Mouse (Mus musculus): ENCODE measurements around the gene Rpgrip1. TPM values are rescaled to one million over a fixed set of nuclear protein-coding genes. Genes with fewer than 3 reads are reported as not detected.

Gene Rpgrip1
- polyA plus RNA-seq, 1 experiment: 0.86 TPM

- Histone ChIP-seq H3K36me3 (ENCODE audit: control insufficient read depth, insufficient read depth, low read length) (no peaks in the 10 kb centered on the region), H3K4me1 (ENCODE audit: control insufficient read depth, insufficient read depth, insufficient read length, low read length) (peaks cover 2% of the 10 kb centered on the region; the same call in 1 of the 2 replicates), H3K4me3 (ENCODE audit: low read depth, low read length) (no peak overlapping the region), H3K27me3 (ENCODE audit: control insufficient read depth, insufficient read depth, low read length) (no peaks in the 10 kb centered on the region), H3K27ac (ENCODE audit: insufficient read depth, low read depth, low read length) (no peak overlapping the region)
- 49% methylated on average over 7 of the region's 7 CpGs for WGBS
- no peak for TF ChIP-seq POLR2A (IDR thresholded peaks at IDR 0.05; ENCODE audit: low read depth, low read length)
- TF ChIP-seq CTCF (IDR thresholded peaks at IDR 0.05; ENCODE audit: extremely low read depth, insufficient read length, insufficient replicate concordance, low read depth, low read length): no peak
Measured at GRCm38 (mm10) chr14:52120169-52120568, 9.7 kb downstream of the Rpgrip1 start.

DNA sequence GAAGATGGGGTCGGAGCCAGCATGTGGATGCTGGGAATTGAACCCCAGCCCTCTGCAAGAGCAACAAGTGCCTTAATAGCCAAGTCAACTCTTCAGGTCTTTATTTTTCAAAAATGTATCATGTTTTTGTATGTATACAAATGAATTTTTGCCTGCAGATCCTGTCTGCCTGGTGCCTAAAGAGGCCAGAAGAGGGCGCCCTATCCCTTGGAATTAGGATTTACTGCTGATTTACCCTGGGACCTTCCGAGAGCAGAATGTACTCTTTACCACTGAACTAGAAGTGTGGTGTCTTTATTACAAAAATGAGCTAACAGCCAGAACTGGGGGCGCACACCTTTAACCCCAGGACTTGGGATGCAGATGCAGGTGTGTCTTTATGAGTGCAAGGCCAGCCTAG lies 13.4 kb downstream of the Rpgrip1 start:
- Histone ChIP-seq H3K4me1 (ENCODE audit: control insufficient read depth, insufficient read depth, insufficient read length, low read length) (peaks cover 2% of the 10 kb centered on the region; the same call in 1 of the 2 replicates), H3K27me3 (ENCODE audit: control insufficient read depth, insufficient read depth, low read length) (no peaks in the 10 kb centered on the region), H3K36me3 (ENCODE audit: control insufficient read depth, insufficient read depth, low read length) (no peaks in the 10 kb centered on the region), H3K27ac (ENCODE audit: insufficient read depth, low read depth, low read length) (no peak overlapping the region), H3K4me3 (ENCODE audit: low read depth, low read length) (no peak overlapping the region)
- 22% methylated on average over 4 of the region's 4 CpGs for WGBS
- TF ChIP-seq POLR2A (IDR thresholded peaks at IDR 0.05; ENCODE audit: low read depth, low read length): no peak
- peak; percentile 73; the same call in 1 of the 2 replicates for TF ChIP-seq CTCF (IDR thresholded peaks at IDR 0.05; ENCODE audit: extremely low read depth, insufficient read length, insufficient replicate concordance, low read depth, low read length)

DNA sequence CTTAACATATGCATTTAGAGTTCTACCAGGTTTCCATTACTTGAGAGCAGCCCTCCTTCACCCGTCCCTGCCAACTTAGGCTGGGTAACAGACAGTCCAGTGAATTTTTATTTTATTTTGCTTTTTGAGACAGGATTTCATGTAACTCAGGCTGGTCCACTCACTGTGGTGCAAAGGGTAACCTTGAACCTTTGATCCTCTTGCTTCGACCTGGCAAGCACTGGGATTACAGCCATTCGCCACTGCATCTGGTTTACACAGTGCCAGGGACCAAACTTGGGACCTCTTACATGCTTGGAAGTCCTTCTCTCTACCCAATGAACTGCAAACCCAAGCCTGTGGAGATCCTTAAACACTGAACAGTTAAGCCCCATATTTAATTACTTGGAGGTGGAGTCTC lies 14.1 kb downstream of the Rpgrip1 start:
- no peaks in the 10 kb centered on the region for H3K27me3 ChIP-seq (ENCODE audit: control insufficient read depth, insufficient read depth, low read length)
- no peaks in the 10 kb centered on the region for H3K36me3 ChIP-seq (ENCODE audit: control insufficient read depth, insufficient read depth, low read length)
- no peaks in the 10 kb centered on the region for H3K4me1 ChIP-seq (ENCODE audit: control insufficient read depth, insufficient read depth, insufficient read length, low read length)
- TF ChIP-seq CTCF (IDR thresholded peaks at IDR 0.05; ENCODE audit: extremely low read depth, insufficient read length, insufficient replicate concordance, low read depth, low read length) (no peak), POLR2A (IDR thresholded peaks at IDR 0.05; ENCODE audit: low read depth, low read length) (no peak)
- H3K27ac ChIP-seq (ENCODE audit: insufficient read depth, low read depth, low read length): no peak overlapping the region
- H3K4me3 ChIP-seq (ENCODE audit: low read depth, low read length): no peak overlapping the region
- WGBS: 86% methylated on average over 3 of the region's 3 CpGs

DNA sequence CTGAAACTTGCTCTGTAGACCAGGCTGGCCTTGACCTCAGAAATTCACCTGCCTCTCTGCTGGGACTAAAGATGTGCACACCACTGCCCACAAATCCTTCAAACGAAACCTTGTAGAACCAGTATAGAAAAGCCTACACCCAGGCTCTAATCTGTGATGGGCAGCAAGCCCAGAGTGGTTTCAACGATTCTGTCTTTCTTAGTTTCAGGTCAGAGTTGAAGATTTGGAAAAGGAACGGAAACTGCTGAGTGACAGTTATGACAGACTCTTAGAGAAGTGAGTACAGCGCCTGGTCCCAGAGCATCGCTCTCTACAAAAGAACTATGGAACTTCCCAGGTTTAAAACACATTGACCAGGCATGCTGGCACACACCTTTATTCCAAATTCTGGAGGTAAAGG lies 23.1 kb downstream of the Rpgrip1 start:
- WGBS: 51% methylated on average over 5 of the region's 5 CpGs
- no peak overlapping the region for H3K27ac ChIP-seq (ENCODE audit: insufficient read depth, low read depth, low read length)
- H3K27me3 ChIP-seq (ENCODE audit: control insufficient read depth, insufficient read depth, low read length): no peaks in the 10 kb centered on the region
- TF ChIP-seq CTCF (IDR thresholded peaks at IDR 0.05; ENCODE audit: extremely low read depth, insufficient read length, insufficient replicate concordance, low read depth, low read length): no peak
- TF ChIP-seq POLR2A (IDR thresholded peaks at IDR 0.05; ENCODE audit: low read depth, low read length): no peak
- H3K4me1 ChIP-seq (ENCODE audit: control insufficient read depth, insufficient read depth, insufficient read length, low read length): no peaks in the 10 kb centered on the region
- H3K4me3 ChIP-seq (ENCODE audit: low read depth, low read length): no peak overlapping the region
- no peaks in the 10 kb centered on the region for H3K36me3 ChIP-seq (ENCODE audit: control insufficient read depth, insufficient read depth, low read length)

GRCm38 (mm10) chr14:52140577-52141444 lies 30.3 kb downstream of the Rpgrip1 start:
- no peaks in the 10 kb centered on the region for H3K36me3 ChIP-seq (ENCODE audit: control insufficient read depth, insufficient read depth, low read length)
- peak overlapping the region; percentile 50 for H3K4me3 ChIP-seq (ENCODE audit: low read depth, low read length)
- no peaks in the 10 kb centered on the region for H3K27me3 ChIP-seq (ENCODE audit: control insufficient read depth, insufficient read depth, low read length)
- H3K27ac ChIP-seq (ENCODE audit: insufficient read depth, low read depth, low read length): 0 out of 2 replicates have a peak overlapping the region, but pooled peaks have one; percentile 16
- WGBS: 38% methylated on average over 19 of the region's 19 CpGs
- H3K4me1 ChIP-seq (ENCODE audit: control insufficient read depth, insufficient read depth, insufficient read length, low read length): peaks cover 4% of the 10 kb centered on the region; the same call in 1 of the 2 replicates
- TF ChIP-seq CTCF (IDR thresholded peaks at IDR 0.05; ENCODE audit: extremely low read depth, insufficient read length, insufficient replicate concordance, low read depth, low read length) (no peak), POLR2A (IDR thresholded peaks at IDR 0.05; ENCODE audit: low read depth, low read length) (no peak)

GRCm38 (mm10) chr14:52141445-52142127 lies 31.1 kb downstream of the Rpgrip1 start:
- WGBS: 40% methylated on average over 16 of the region's 16 CpGs
- H3K4me1 ChIP-seq (ENCODE audit: control insufficient read depth, insufficient read depth, insufficient read length, low read length): peaks cover 4% of the 10 kb centered on the region; the same call in 1 of the 2 replicates
- H3K36me3 ChIP-seq (ENCODE audit: control insufficient read depth, insufficient read depth, low read length): no peaks in the 10 kb centered on the region
- H3K27ac ChIP-seq (ENCODE audit: insufficient read depth, low read depth, low read length): no peak overlapping the region
- peak overlapping the region; percentile 50 for H3K4me3 ChIP-seq (ENCODE audit: low read depth, low read length)
- no peaks in the 10 kb centered on the region for H3K27me3 ChIP-seq (ENCODE audit: control insufficient read depth, insufficient read depth, low read length)
- TF ChIP-seq POLR2A (IDR thresholded peaks at IDR 0.05; ENCODE audit: low read depth, low read length) (no peak), CTCF (IDR thresholded peaks at IDR 0.05; ENCODE audit: extremely low read depth, insufficient read length, insufficient replicate concordance, low read depth, low read length) (no peak)

GRCm38 (mm10) chr14:52144165-52144564 lies 33.7 kb downstream of the Rpgrip1 start:
- Histone ChIP-seq H3K4me3 (ENCODE audit: low read depth, low read length) (no peak overlapping the region), H3K27me3 (ENCODE audit: control insufficient read depth, insufficient read depth, low read length) (no peaks in the 10 kb centered on the region), H3K27ac (ENCODE audit: insufficient read depth, low read depth, low read length) (no peak overlapping the region), H3K4me1 (ENCODE audit: control insufficient read depth, insufficient read depth, insufficient read length, low read length) (peaks cover 4% of the 10 kb centered on the region; the same call in 1 of the 2 replicates), H3K36me3 (ENCODE audit: control insufficient read depth, insufficient read depth, low read length) (no peaks in the 10 kb centered on the region)
- TF ChIP-seq CTCF (IDR thresholded peaks at IDR 0.05; ENCODE audit: extremely low read depth, insufficient read length, insufficient replicate concordance, low read depth, low read length) (no peak), POLR2A (IDR thresholded peaks at IDR 0.05; ENCODE audit: low read depth, low read length) (no peak)
- WGBS: 86% methylated on average over 4 of the region's 4 CpGs
